Mouse (Mus musculus) MEL (cell line): ENCODE data around the gene Dcakd.

Experiments
- CTCF ChIP-seq, 3 experiments: IDR thresholded peaks in 2 of 3; conservative IDR thresholded peaks in 1 of 3; 2 replicates each; pipeline ENCODE4 v1.5.1; 2011 to 2012; ENCODE audit warnings: low read length in 3 of 3, low read depth in 2 of 3, mild to moderate bottlenecking in 2 of 3, improper control_type of control experiment in 1 of 3, inconsistent platforms in 1 of 3, mixed read lengths in 1 of 3, moderate library complexity in 1 of 3; ENCODE audit not compliant: control insufficient read depth in 1 of 3, insufficient read depth in 1 of 3, poor library complexity in 1 of 3, severe bottlenecking in 1 of 3
- EP300 ChIP-seq, 2 experiments: IDR thresholded peaks; 2 replicates each; pipeline ENCODE4 v1.6.1; 2011; ENCODE audit warnings: improper control_type of control experiment in 2 of 2, low read length in 2 of 2, low read depth in 1 of 2, mild to moderate bottlenecking in 1 of 2
- ETS1 ChIP-seq: IDR thresholded peaks from 2 replicates; pipeline ENCODE4 v1.6.1; 2012; ENCODE audit warnings: low read depth, mild to moderate bottlenecking, inconsistent platforms, low read length, improper control_type of control experiment, moderate library complexity
- HCFC1 ChIP-seq: IDR thresholded peaks from 2 replicates; pipeline ENCODE4 v1.6.1; 2012; ENCODE audit warnings: low read depth, mild to moderate bottlenecking, inconsistent platforms, low read length, improper control_type of control experiment, moderate library complexity
- NRF1 ChIP-seq: IDR thresholded peaks from 2 replicates; pipeline ENCODE4 v1.6.1; 2014; ENCODE audit warnings: low read depth, mild to moderate bottlenecking, inconsistent platforms, low read length, improper control_type of control experiment, moderate library complexity; ENCODE audit not compliant: poor library complexity, insufficient read depth, severe bottlenecking
- POLR2A ChIP-seq, 2 experiments: IDR thresholded peaks; 2 replicates each; pipeline ENCODE4 v1.6.1; 2011 to 2012; ENCODE audit warnings: low read length in 2 of 2, mild to moderate bottlenecking in 2 of 2, control low read depth in 1 of 2, improper control_type of control experiment in 1 of 2, low read depth in 1 of 2, moderate library complexity in 1 of 2; ENCODE audit not compliant: control insufficient read depth in 1 of 2, insufficient read depth in 1 of 2, poor library complexity in 1 of 2
- ZC3H11A ChIP-seq: IDR thresholded peaks from 2 replicates; pipeline ENCODE4 v1.6.1; 2012; ENCODE audit warnings: low read depth, mild to moderate bottlenecking, inconsistent platforms, low read length, improper control_type of control experiment
- ZKSCAN1 ChIP-seq: IDR thresholded peaks from 2 replicates; pipeline ENCODE4 v1.6.1; 2012; ENCODE audit warnings: low read depth, mild to moderate bottlenecking, inconsistent platforms, low read length, improper control_type of control experiment, moderate library complexity

DNA sequence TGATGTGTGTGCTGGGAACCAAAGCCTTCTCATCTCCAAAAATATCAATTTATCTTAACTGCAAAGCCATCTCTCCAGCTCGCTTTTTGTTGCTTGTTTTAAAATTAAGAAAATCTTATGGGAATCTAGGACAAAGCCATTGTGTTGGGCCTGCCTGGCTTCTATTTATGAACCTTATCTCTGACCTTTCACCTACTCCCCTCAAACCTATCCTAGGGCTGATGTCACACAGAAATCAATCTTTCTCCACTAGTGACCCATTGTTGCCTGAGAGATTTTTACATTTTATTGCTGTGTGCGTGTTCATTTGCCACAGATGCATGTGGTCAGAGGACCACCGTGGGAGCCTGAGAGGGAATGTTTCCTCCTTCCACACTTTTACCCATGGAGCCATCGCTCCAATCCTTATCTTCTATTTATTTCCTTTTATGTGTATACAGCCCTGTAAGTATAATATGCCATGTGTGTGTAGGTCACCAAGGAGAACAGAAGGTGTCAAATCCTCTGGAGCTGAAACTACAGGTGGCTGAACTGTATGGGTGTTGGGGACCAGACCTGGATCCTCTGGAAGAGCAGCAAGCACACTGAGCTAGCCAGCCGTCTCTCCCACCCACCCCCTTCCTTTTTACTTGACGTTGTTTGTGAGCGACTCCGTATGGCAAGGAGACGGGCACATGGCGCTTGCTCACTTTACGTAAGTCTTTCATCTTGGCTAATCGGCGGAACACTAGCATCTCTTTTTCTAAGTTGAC lies 17.5 kb downstream of the Dcakd start:
- no peak for TF ChIP-seq EP300 (IDR thresholded peaks at IDR 0.05; ENCODE audit: low read depth in 1 of 2, low read length in 2 of 2)
- TF ChIP-seq POLR2A (IDR thresholded peaks at IDR 0.05; ENCODE audit: control insufficient read depth in 1 of 2, insufficient read depth in 1 of 2, low read depth in 1 of 2, low read length in 2 of 2, poor library complexity in 1 of 2), result no peak
- no peak for TF ChIP-seq ETS1
- TF ChIP-seq NRF1, result no peak
- no peak for TF ChIP-seq ZC3H11A
- no peak for TF ChIP-seq CTCF (IDR thresholded peaks at IDR 0.05 in 2 of 3, conservative IDR thresholded peaks at IDR 0.05 in 1 of 3; ENCODE audit: control insufficient read depth in 1 of 3, insufficient read depth in 1 of 3, low read depth in 2 of 3, low read length in 3 of 3, poor library complexity in 1 of 3, severe bottlenecking in 1 of 3)
- no peak for TF ChIP-seq HCFC1
- TF ChIP-seq ZKSCAN1, result no peak
